Mouse (Mus musculus): ENCODE data around the gene Zfp324.

The Zfp324 gene

GRCm38 (mm10) chr7:13009143-13010004 is 43.7 kb downstream of the Zfp324 start:
- DNase-seq (ENCODE audit: low read depth, low spot score): peak; percentile 99

DNA sequence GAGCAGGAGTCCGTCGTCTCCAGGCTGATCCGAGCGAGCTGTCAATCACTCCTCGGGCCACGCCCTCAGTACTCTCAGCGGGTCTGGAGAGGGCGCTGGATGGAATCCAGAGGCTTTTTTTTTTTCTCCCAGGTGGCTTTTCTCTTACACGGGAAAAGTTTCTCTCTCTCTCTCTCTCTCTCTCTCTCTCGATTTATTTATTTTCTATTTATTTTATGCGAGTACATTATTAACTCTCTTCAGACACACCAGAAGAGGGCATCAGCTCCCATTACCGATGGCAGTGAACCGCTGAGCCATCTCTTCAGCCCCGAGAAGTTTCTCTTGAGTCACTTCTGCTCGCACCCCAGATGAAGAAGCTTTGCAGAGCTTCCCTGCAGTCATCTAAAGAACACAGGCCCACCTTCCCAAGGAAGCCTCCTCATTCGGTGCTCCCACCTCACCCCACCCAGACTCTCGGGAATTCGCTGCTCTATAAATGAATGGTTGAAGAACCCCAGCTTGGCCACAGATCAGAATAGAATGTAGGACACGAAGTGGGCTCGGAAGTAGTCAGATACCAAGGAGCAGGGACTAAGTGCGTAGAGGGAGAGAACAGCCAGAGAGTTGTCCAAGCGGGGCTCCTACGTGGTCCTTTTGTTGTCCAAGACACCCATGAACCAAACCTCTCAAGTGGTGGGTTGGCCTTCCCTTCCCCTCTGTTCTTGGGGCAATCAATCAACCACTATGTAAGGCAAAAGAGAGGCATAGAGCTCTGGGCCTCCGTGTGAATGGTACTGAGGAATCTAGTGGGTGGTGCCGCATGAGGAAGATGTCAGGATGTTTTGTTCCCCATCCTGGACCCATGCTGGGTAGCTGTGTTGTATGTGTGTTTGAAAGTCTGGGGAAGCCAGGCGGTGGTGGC is 44.6 kb downstream of the Zfp324 start, which contains the start of gene Zbtb45:
Gene Zbtb45 (minus strand): TSS at position 30 of the 904 bp plus-strand sequence.
- peak; percentile 88 for DNase-seq (ENCODE audit: low read depth, low spot score)

GRCm38 (mm10) chr7:13013671-13014070 is 48.0 kb downstream of the Zfp324 start:
- no peak for DNase-seq (ENCODE audit: low read depth, low spot score)

DNA sequence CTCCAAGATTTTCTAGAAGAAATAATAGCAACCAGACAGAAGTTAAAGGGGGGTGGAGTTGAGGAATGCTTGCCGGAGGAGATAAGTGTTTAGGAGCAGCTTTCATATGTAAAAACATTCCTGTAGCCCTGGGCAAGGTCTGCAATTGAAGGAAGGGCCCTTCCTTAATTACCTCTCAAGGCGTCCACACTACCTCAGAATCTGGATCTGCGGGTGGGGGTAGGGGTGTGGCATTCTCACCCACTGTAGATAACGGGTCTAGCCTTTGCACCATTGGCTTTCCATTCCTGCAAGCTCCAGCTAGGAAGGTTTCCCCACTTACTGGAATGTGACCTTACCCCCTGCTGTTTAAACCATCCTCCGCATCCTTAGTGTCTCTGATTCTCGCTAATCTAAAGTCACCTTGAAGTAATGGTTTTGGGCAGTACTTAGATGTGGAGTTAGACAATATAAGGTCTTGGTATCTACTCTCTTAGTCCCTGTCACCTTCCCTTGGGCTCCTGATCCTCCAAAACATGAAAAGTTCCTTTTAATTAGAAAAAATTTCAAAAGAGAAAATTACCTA is 48.7 kb downstream of the Zfp324 start:
- peak; percentile 100 for DNase-seq (ENCODE audit: low read depth, low spot score)

GRCm38 (mm10) chr7:13015217-13015616 is 49.6 kb downstream of the Zfp324 start:
- no peak for DNase-seq (ENCODE audit: low read depth, low spot score)

- peak; percentile 96 for DNase-seq (ENCODE audit: low read depth, low spot score)
Measured at GRCm38 (mm10) chr7:13022773-13023535, 57.3 kb downstream of the Zfp324 start.

Measured in ES-CJ7 (cell line).